Mouse (Mus musculus) MEL (cell line): ENCODE results near the gene Klf6.

Source experiments
- CTCF ChIP-seq, 3 experiments: IDR thresholded peaks in 2 of 3; conservative IDR thresholded peaks in 1 of 3; 2 replicates each; pipeline ENCODE4 v1.5.1; 2011 to 2012; ENCODE audit warnings: low read length in 3 of 3, low read depth in 2 of 3, mild to moderate bottlenecking in 2 of 3, improper control_type of control experiment in 1 of 3, inconsistent platforms in 1 of 3, mixed read lengths in 1 of 3, moderate library complexity in 1 of 3; ENCODE audit not compliant: control insufficient read depth in 1 of 3, insufficient read depth in 1 of 3, poor library complexity in 1 of 3, severe bottlenecking in 1 of 3
- E2F4 ChIP-seq: IDR thresholded peaks from 2 replicates; pipeline ENCODE4 v1.6.1; 2011; ENCODE audit warnings: low read depth, low read length, improper control_type of control experiment, borderline replicate concordance
- ETS1 ChIP-seq: IDR thresholded peaks from 2 replicates; pipeline ENCODE4 v1.6.1; 2012; ENCODE audit warnings: low read depth, mild to moderate bottlenecking, inconsistent platforms, low read length, improper control_type of control experiment, moderate library complexity
- GABPA ChIP-seq: IDR thresholded peaks from 2 replicates; pipeline ENCODE4 v1.6.1; 2012; ENCODE audit warnings: low read depth, mild to moderate bottlenecking, inconsistent platforms, low read length, improper control_type of control experiment, moderate library complexity
- POLR2A ChIP-seq, 2 experiments: IDR thresholded peaks; 2 replicates each; pipeline ENCODE4 v1.6.1; 2011 to 2012; ENCODE audit warnings: low read length in 2 of 2, mild to moderate bottlenecking in 2 of 2, control low read depth in 1 of 2, improper control_type of control experiment in 1 of 2, low read depth in 1 of 2, moderate library complexity in 1 of 2; ENCODE audit not compliant: control insufficient read depth in 1 of 2, insufficient read depth in 1 of 2, poor library complexity in 1 of 2
- ZMIZ1 ChIP-seq: IDR thresholded peaks from 2 replicates; pipeline ENCODE4 v1.6.1; 2012; ENCODE audit warnings: low read depth, mild to moderate bottlenecking, inconsistent platforms, low read length, improper control_type of control experiment, moderate library complexity

- TF ChIP-seq E2F4 (no peak), CTCF (IDR thresholded peaks at IDR 0.05 in 2 of 3, conservative IDR thresholded peaks at IDR 0.05 in 1 of 3; ENCODE audit: control insufficient read depth in 1 of 3, insufficient read depth in 1 of 3, low read depth in 2 of 3, low read length in 3 of 3, poor library complexity in 1 of 3, severe bottlenecking in 1 of 3) (no peak), ETS1 (no peak), ZMIZ1 (no peak), POLR2A (IDR thresholded peaks at IDR 0.05; ENCODE audit: control insufficient read depth in 1 of 2, insufficient read depth in 1 of 2, low read depth in 1 of 2, low read length in 2 of 2, poor library complexity in 1 of 2) (no peak), GABPA (no peak)
Measured at GRCm38 (mm10) chr13:5913201-5913600, 51.9 kb downstream of the Klf6 start.
